Mouse (Mus musculus) embryonic fibroblast, embryonic 13.5 days (primary cell): ENCODE measurements around the gene Gpsm1.

ENCODE experiments used
- CTCF ChIP-seq: IDR thresholded peaks from 2 replicates; pipeline ENCODE4 v1.5.1; 2011; ENCODE audit warnings: mild to moderate bottlenecking, control low read depth, low read length, moderate library complexity, borderline replicate concordance; ENCODE audit not compliant: insufficient read depth
- POLR2A ChIP-seq: IDR thresholded peaks from 2 replicates; pipeline ENCODE4 v1.6.1; 2011; ENCODE audit warnings: low read depth, mild to moderate bottlenecking, control low read depth, low read length, moderate library complexity

- TF ChIP-seq CTCF (0 out of 2 replicates have a peak, but pooled peaks have one; percentile 34), POLR2A (no peak)
Measured at GRCm38 (mm10) chr2:26312812-26313211, 2.5 kb upstream of the Gpsm1 start.
